Mouse (Mus musculus): ENCODE measurements around the gene Cmtm8.

DNA sequence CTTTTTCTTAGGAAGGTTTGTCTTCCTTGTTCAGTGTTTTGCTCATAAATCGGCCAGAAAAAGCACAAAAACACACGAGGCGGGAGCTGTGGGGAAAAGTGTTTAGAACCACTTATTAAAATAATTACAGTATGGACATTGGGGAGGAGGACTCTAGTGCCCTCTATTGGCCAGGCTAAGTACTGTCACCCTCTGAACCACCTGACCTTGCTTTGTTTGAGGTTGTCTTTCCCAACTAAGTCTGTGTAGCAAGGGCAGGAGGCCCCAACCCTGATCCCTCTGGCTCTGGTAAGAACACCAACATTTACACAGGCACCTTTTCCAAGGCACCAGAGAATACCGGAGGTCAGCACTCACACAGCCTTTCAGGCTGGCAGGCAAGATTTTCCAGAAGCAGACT is 28.6 kb downstream of the Cmtm8 start:
- TF ChIP-seq CTCF (IDR thresholded peaks at IDR 0.05 in 2 of 3, conservative IDR thresholded peaks at IDR 0.05 in 1 of 3; ENCODE audit: control insufficient read depth in 1 of 3, insufficient read depth in 1 of 3, low read depth in 2 of 3, low read length in 3 of 3, poor library complexity in 1 of 3, severe bottlenecking in 1 of 3), result peak; percentile 68 to 95 (median 85)
- TF ChIP-seq SIN3A (IDR thresholded peaks at IDR 0.05; ENCODE audit: low read length), result 0 out of 2 replicates have a peak, but pooled peaks have one; percentile 21
- no peak for TF ChIP-seq HCFC1 (IDR thresholded peaks at IDR 0.05; ENCODE audit: low read depth, low read length)
- TF ChIP-seq MAX (IDR thresholded peaks at IDR 0.05; ENCODE audit: low read length), result no peak
